Mouse (Mus musculus) hindbrain, postnatal 0 days (tissue): ENCODE data around the gene BC016579. TPM values are rescaled to one million over a fixed set of nuclear protein-coding genes. Genes with fewer than 3 reads are reported as not detected.
A peak's percentile ranks its signal among the peaks of the same experiment; 100 is the strongest.

Source experiments
- ATAC-seq: fragments of 200-750 bp; cut with Nextera tagmentation; 2 replicates; pipeline ENCODE4 v1.8.0; 2017; ENCODE audit warnings: mild to moderate bottlenecking, moderate TSS enrichment, moderate library complexity
- DNase-seq: peaks from one replicate; pipeline ENCODE4 v3.0.0-alpha.2; 2015; ENCODE audit warnings: low spot score
- H3K27ac ChIP-seq: fragments of 300-500 bp; sonication (generic); 2 replicates; pipeline ENCODE4 v1.5.1; 2014; ENCODE audit warnings: mild to moderate bottlenecking
- H3K27me3 ChIP-seq: fragments of 300-500 bp; sonication (generic); 2 replicates; pipeline ENCODE4 v1.6.1; 2014; ENCODE audit warnings: low read length, mixed read lengths; ENCODE audit not compliant: insufficient read depth
- H3K36me3 ChIP-seq: fragments of 300-500 bp; sonication (generic); 2 replicates; pipeline ENCODE4 v1.6.1; 2014; ENCODE audit warnings: low read length, mixed read lengths; ENCODE audit not compliant: insufficient read depth
- H3K4me1 ChIP-seq: fragments of 300-500 bp; sonication (generic); 2 replicates; pipeline ENCODE4 v1.6.1; 2014; ENCODE audit warnings: antibody characterized with exemption, low read length, mixed read lengths; ENCODE audit not compliant: insufficient read depth
- H3K4me2 ChIP-seq: fragments of 300-500 bp; sonication (generic); 2 replicates; pipeline ENCODE4 v1.6.1; 2014; ENCODE audit warnings: low read depth, mild to moderate bottlenecking, low read length, moderate library complexity, mixed read lengths
- H3K4me3 ChIP-seq: fragments of 300-500 bp; sonication (generic); 2 replicates; pipeline ENCODE4 v1.5.1; 2014; ENCODE audit warnings: low read length
- H3K9ac ChIP-seq: fragments of 300-500 bp; sonication (generic); replicated peaks from 2 replicates; pipeline ENCODE4 v1.6.1; 2014; ENCODE audit warnings: mild to moderate bottlenecking, low read length, moderate library complexity, mixed read lengths
- H3K9me3 ChIP-seq: fragments of 300-500 bp; sonication (generic); 2 replicates; pipeline ENCODE4 v1.6.1; 2016; ENCODE audit warnings: low read length, mixed read lengths
- CTCF ChIP-seq: IDR thresholded peaks from 2 replicates; pipeline ENCODE4 v1.5.1; 2016; ENCODE audit warnings: antibody characterized with exemption, control low read depth, low read depth
- WGBS: fragments of 180-500 bp; shearing (Covaris S2); extraction: QIAGEN DNeasy Blood & Tissue Kit; methylation state at CpG from one replicate; pipeline ENCODE4 v1.1.7; 2014; 5-methylcytosine and 5-hydroxymethylcytosine counted together
- polyA plus RNA-seq: library from polyadenylated mRNA; unstranded; fragments of >200 nt; fragmentation: Nextera tagmentation; extraction: Ambion mirVana; gene quantifications from 2 replicates; pipeline ENCODE4 v1.2.1, GENCODE M21; 2015
- total RNA-seq: library from RNA; depleted of rRNA; stranded (reverse); fragments of >200 nt; gene quantifications from 2 replicates; pipeline ENCODE4 v1.2.3, GENCODE M21; 2014; rRNA removed

Gene BC016579
- total RNA-seq (not detected in 2 replicates), polyA plus RNA-seq (not detected in 2 replicates)

- no peaks in the 10 kb centered on the region for H3K9me3 ChIP-seq
- DNase-seq: no peak
- no peak within 1 kb of the TSS for H3K27ac ChIP-seq
- no peaks in the 10 kb centered on the region for H3K36me3 ChIP-seq
- H3K4me1 ChIP-seq: peaks cover 4% of the 10 kb centered on the region; the same call in 1 of the 2 replicates
- TF ChIP-seq CTCF: no peak
- WGBS: 9% methylated on average over 20 of the region's 20 CpGs
- ATAC-seq: peak; percentile 40; the same call in 1 of the 2 replicates
- H3K9ac ChIP-seq: no peak within 1 kb of the TSS; the same call in 1 of the 2 replicates
- H3K4me2 ChIP-seq: peak within 1 kb of the TSS; percentile 62
- H3K27me3 ChIP-seq: no peaks in the 10 kb centered on the region
- H3K4me3 ChIP-seq: peak within 1 kb of the TSS; percentile 34
These were observed at the start of gene BC016579 for GRCm38 (mm10) chr16:45653934-45654332. Gene BC016579, minus strand, starts transcription at chr16:45654068.

- TF ChIP-seq CTCF: no peak
- Histone ChIP-seq H3K36me3 (no peaks in the 10 kb centered on the region), H3K9ac (no peak overlapping the region), H3K9me3 (no peaks in the 10 kb centered on the region), H3K27ac (no peak overlapping the region), H3K4me2 (no peak overlapping the region), H3K27me3 (no peaks in the 10 kb centered on the region), H3K4me3 (no peak overlapping the region), H3K4me1 (peaks cover 8% of the 10 kb centered on the region; the same call in 1 of the 2 replicates)
- 79% methylated on average over 5 of the region's 5 CpGs for WGBS
- ATAC-seq (no peak), DNase-seq (no peak)
These were observed 45.4 kb upstream of the BC016579 start for GRCm38 (mm10) chr16:45699301-45699700.

GRCm38 (mm10) chr16:45697996-45698395 lies 44.1 kb upstream of the BC016579 start:
- ATAC-seq (peak; percentile 89), DNase-seq (peak; percentile 67)
- Histone ChIP-seq H3K4me2 (no peak overlapping the region), H3K9ac (no peak overlapping the region), H3K4me1 (peaks cover 8% of the 10 kb centered on the region; the same call in 1 of the 2 replicates), H3K27me3 (no peaks in the 10 kb centered on the region), H3K36me3 (no peaks in the 10 kb centered on the region), H3K9me3 (no peaks in the 10 kb centered on the region), H3K27ac (no peak overlapping the region), H3K4me3 (no peak overlapping the region)
- 33% methylated on average over 6 of the region's 6 CpGs for WGBS
- no peak for TF ChIP-seq CTCF

GRCm38 (mm10) chr16:45695445-45696160 lies 41.7 kb upstream of the BC016579 start:
- no peak overlapping the region for H3K4me3 ChIP-seq
- H3K27ac ChIP-seq: peak overlapping the region; percentile 41; the same call in 1 of the 2 replicates
- 47% methylated on average over 9 of the region's 9 CpGs for WGBS
- no peak overlapping the region for H3K4me2 ChIP-seq
- H3K4me1 ChIP-seq: peaks cover 9% of the 10 kb centered on the region; the same call in 1 of the 2 replicates
- no peak overlapping the region for H3K9ac ChIP-seq
- no peaks in the 10 kb centered on the region for H3K36me3 ChIP-seq
- DNase-seq (peak; percentile 17), ATAC-seq (peak; percentile 57)
- no peaks in the 10 kb centered on the region for H3K9me3 ChIP-seq
- no peaks in the 10 kb centered on the region for H3K27me3 ChIP-seq
- no peak for TF ChIP-seq CTCF

- H3K4me1 ChIP-seq: peaks cover 15% of the 10 kb centered on the region
- H3K9ac ChIP-seq: no peak within 1 kb of the TSS
- DNase-seq (no peak), ATAC-seq (no peak)
- H3K27me3 ChIP-seq: no peaks in the 10 kb centered on the region
- no peak within 1 kb of the TSS for H3K4me3 ChIP-seq
- TF ChIP-seq CTCF: no peak
- no peaks in the 10 kb centered on the region for H3K9me3 ChIP-seq
- no peak within 1 kb of the TSS for H3K27ac ChIP-seq
- H3K4me2 ChIP-seq: no peak within 1 kb of the TSS
- no peaks in the 10 kb centered on the region for H3K36me3 ChIP-seq
- WGBS: 59% methylated on average over 10 of the region's 10 CpGs
These were observed 39.7 kb upstream of the BC016579 start, which contains the start of gene Tmprss7 for GRCm38 (mm10) chr16:45693558-45693957. Gene Tmprss7, minus strand, starts transcription at chr16:45693658.

GRCm38 (mm10) chr16:45692851-45693250 lies 39.0 kb upstream of the BC016579 start:
- DNase-seq (peak; percentile 51), ATAC-seq (no peak)
- peaks cover 15% of the 10 kb centered on the region for H3K4me1 ChIP-seq
- H3K4me2 ChIP-seq: no peak overlapping the region
- H3K9ac ChIP-seq: no peak overlapping the region
- no peaks in the 10 kb centered on the region for H3K36me3 ChIP-seq
- H3K4me3 ChIP-seq: no peak overlapping the region
- no peak for TF ChIP-seq CTCF
- WGBS: 33% methylated on average over 3 of the region's 3 CpGs
- no peaks in the 10 kb centered on the region for H3K27me3 ChIP-seq
- H3K9me3 ChIP-seq: no peaks in the 10 kb centered on the region
- no peak overlapping the region for H3K27ac ChIP-seq

- Histone ChIP-seq H3K9ac (no peak overlapping the region), H3K4me3 (no peak overlapping the region), H3K9me3 (no peaks in the 10 kb centered on the region), H3K4me2 (no peak overlapping the region), H3K27me3 (no peaks in the 10 kb centered on the region), H3K4me1 (peaks cover 8% of the 10 kb centered on the region), H3K27ac (peak overlapping the region; percentile 70), H3K36me3 (no peaks in the 10 kb centered on the region)
- TF ChIP-seq CTCF: no peak
- WGBS: 4% methylated on average over 4 of the region's 4 CpGs
- DNase-seq (peak; percentile 77), ATAC-seq (peak; percentile 81)
These were observed 36.3 kb upstream of the BC016579 start for GRCm38 (mm10) chr16:45690178-45690577.
